Mouse (Mus musculus) embryonic facial prominence, embryonic 13.5 days (tissue): ENCODE measurements at regions not wholly inside any gene's neighbourhood (a gene's known extent, or its start where the extent isn't known, plus 50 kb on each side); places are given as distances from the start of the nearest gene placed in this dataset.

Source experiments
- ATAC-seq: fragments of 200-750 bp; cut with Nextera tagmentation; 2 replicates; pipeline ENCODE4 v1.8.0; 2017; ENCODE audit warnings: low read depth; ENCODE audit not compliant: insufficient number of reproducible peaks, insufficient read depth, low FRiP score, low TSS enrichment
- H3K27ac ChIP-seq: fragments of 300-500 bp; sonication (generic); 2 replicates; pipeline ENCODE4 v1.5.1; 2015; ENCODE audit warnings: moderate library complexity, mild to moderate bottlenecking, inconsistent platforms
- H3K27me3 ChIP-seq: fragments of 300-500 bp; sonication (generic); 2 replicates; pipeline ENCODE4 v1.6.1; 2015; ENCODE audit warnings: mild to moderate bottlenecking, inconsistent platforms
- H3K36me3 ChIP-seq: fragments of 300-500 bp; sonication (generic); 2 replicates; pipeline ENCODE4 v1.6.1; 2015; ENCODE audit warnings: mild to moderate bottlenecking, inconsistent platforms
- H3K4me1 ChIP-seq: fragments of 300-500 bp; sonication (generic); 2 replicates; pipeline ENCODE4 v1.6.1; 2015; ENCODE audit warnings: inconsistent platforms
- H3K4me2 ChIP-seq: fragments of 300-500 bp; sonication (generic); 2 replicates; pipeline ENCODE4 v1.6.1; 2015; ENCODE audit warnings: moderate library complexity, mild to moderate bottlenecking, inconsistent platforms
- H3K4me3 ChIP-seq: fragments of 300-500 bp; sonication (generic); 2 replicates; pipeline ENCODE4 v1.5.1; 2015; ENCODE audit warnings: mild to moderate bottlenecking, inconsistent platforms
- H3K9ac ChIP-seq: fragments of 300-500 bp; sonication (generic); 2 replicates; pipeline ENCODE4 v1.6.1; 2015; ENCODE audit warnings: mild to moderate bottlenecking, inconsistent platforms
- H3K9me3 ChIP-seq: fragments of 300-500 bp; sonication (generic); 2 replicates; pipeline ENCODE4 v1.6.1; 2016; ENCODE audit warnings: inconsistent platforms
- WGBS: fragments of 180-500 bp; shearing (Covaris S2); methylation state at CpG from one replicate; pipeline ENCODE4 v1.1.7; 2015; ENCODE audit warnings: mixed read lengths; 5-methylcytosine and 5-hydroxymethylcytosine counted together

GRCm38 (mm10) chr13:78642443-78642729 lies 442.8 kb upstream of the Nr2f1 start:
- H3K4me3 ChIP-seq, result no peak overlapping the region
- no peaks in the 10 kb centered on the region for H3K36me3 ChIP-seq
- no peaks in the 10 kb centered on the region for H3K4me1 ChIP-seq
- no peak overlapping the region for H3K9ac ChIP-seq
- H3K27me3 ChIP-seq, result no peaks in the 10 kb centered on the region
- no peak overlapping the region for H3K27ac ChIP-seq
- H3K4me2 ChIP-seq, result no peak overlapping the region
- H3K9me3 ChIP-seq, result no peaks in the 10 kb centered on the region
- 69% methylated on average over 3 of the region's 3 CpGs for WGBS
- no peak for ATAC-seq

DNA sequence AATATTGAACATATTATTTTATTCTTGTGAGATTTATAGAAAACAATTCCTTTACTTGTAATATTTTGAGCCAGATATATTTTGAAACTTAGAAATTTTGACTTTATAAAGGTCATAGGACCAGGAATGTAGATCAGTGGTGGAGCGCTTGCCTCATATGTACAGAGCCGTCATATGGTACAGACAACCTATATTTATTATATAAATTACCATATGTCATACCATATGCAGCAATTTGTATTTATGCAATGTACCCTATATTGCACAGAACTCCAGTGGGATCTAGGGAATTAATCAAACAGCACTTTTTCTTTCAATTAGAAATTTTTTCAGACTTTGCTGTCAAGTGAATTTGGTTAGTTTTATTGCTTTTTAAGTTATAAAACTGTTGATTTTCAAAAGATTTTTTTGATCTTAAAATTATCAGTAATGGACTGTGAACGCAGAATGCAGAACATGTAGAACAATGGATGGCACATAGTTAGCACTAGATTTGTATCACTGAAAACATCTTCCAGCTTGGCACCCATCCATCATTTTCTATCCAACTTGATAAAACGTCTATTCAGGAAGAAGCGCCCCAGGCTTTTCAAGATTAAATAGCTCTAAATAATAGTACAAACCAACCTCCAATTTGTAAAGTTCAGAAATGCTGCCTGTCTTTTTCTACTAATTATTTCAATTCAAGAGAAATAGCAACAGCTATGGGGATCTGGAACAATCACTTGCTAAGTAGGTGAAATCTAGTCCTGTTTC lies 442.3 kb upstream of the Nr2f1 start:
- ATAC-seq, result no peak
- Histone ChIP-seq H3K4me2 (no peak overlapping the region), H3K9ac (no peak overlapping the region), H3K36me3 (no peaks in the 10 kb centered on the region), H3K4me1 (no peaks in the 10 kb centered on the region), H3K27me3 (no peaks in the 10 kb centered on the region), H3K27ac (no peak overlapping the region), H3K9me3 (no peaks in the 10 kb centered on the region), H3K4me3 (no peak overlapping the region)
- 70% methylated on average over 5 of the region's 5 CpGs for WGBS

DNA sequence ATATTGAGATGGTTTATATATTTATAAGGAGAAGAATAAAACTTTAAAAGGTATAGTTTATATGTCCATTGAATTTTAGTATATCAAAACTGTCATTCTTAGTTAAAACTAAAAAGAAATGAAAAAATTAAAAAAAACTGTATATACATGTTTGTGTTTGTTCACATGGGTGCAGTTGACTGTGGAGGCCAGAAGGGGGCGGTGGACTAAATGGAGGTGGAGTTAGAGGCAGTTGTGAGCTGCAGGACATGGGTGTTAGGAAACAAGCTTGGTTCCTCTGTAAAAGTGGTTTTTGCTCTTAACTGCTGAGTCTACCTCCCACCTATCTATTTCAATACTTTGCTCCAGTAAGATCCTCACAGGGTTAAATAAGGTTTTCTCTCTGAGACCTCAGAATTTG lies 440.8 kb upstream of the Nr2f1 start:
- H3K4me1 ChIP-seq, result no peaks in the 10 kb centered on the region
- no peak overlapping the region for H3K4me2 ChIP-seq
- no peaks in the 10 kb centered on the region for H3K36me3 ChIP-seq
- no peak overlapping the region for H3K9ac ChIP-seq
- 70% methylated on average over 1 of the region's 1 CpGs for WGBS
- ATAC-seq, result no peak
- H3K9me3 ChIP-seq, result no peaks in the 10 kb centered on the region
- no peak overlapping the region for H3K4me3 ChIP-seq
- H3K27ac ChIP-seq, result no peak overlapping the region
- no peaks in the 10 kb centered on the region; the same call in 1 of the 2 replicates for H3K27me3 ChIP-seq

- no peaks in the 10 kb centered on the region for H3K4me1 ChIP-seq
- H3K4me3 ChIP-seq, result no peak overlapping the region
- ATAC-seq, result no peak
- 77% methylated on average over 5 of the region's 5 CpGs for WGBS
- no peaks in the 10 kb centered on the region for H3K9me3 ChIP-seq
- no peaks in the 10 kb centered on the region for H3K36me3 ChIP-seq
- no peak overlapping the region for H3K4me2 ChIP-seq
- no peaks in the 10 kb centered on the region; the same call in 1 of the 2 replicates for H3K27me3 ChIP-seq
- H3K27ac ChIP-seq, result no peak overlapping the region; the same call in 1 of the 2 replicates
- H3K9ac ChIP-seq, result no peak overlapping the region
Measured at GRCm38 (mm10) chr13:78638462-78638861, 438.9 kb upstream of the Nr2f1 start.

- Histone ChIP-seq H3K36me3 (no peaks in the 10 kb centered on the region), H3K4me1 (0 out of 2 replicates have a peak, but pooled peaks cover 2% of the 10 kb centered on the region), H3K4me3 (no peak overlapping the region), H3K9me3 (no peaks in the 10 kb centered on the region), H3K27ac (no peak overlapping the region), H3K4me2 (no peak overlapping the region), H3K27me3 (peaks cover 5% of the 10 kb centered on the region; the same call in 1 of the 2 replicates), H3K9ac (no peak overlapping the region)
- no peak for ATAC-seq
- WGBS, result 91% methylated on average over 2 of the region's 2 CpGs
Measured at GRCm38 (mm10) chr13:78631609-78632008, 432.1 kb upstream of the Nr2f1 start.

- H3K9ac ChIP-seq, result no peak overlapping the region
- 25% methylated on average over 10 of the region's 10 CpGs for WGBS
- peaks cover 9% of the 10 kb centered on the region for H3K27me3 ChIP-seq
- no peak overlapping the region for H3K4me3 ChIP-seq
- peak; percentile 64 for ATAC-seq
- peak overlapping the region; percentile 33 for H3K4me2 ChIP-seq
- no peak overlapping the region for H3K27ac ChIP-seq
- H3K36me3 ChIP-seq, result no peaks in the 10 kb centered on the region
- H3K9me3 ChIP-seq, result no peaks in the 10 kb centered on the region
- 0 out of 2 replicates have a peak, but pooled peaks cover 2% of the 10 kb centered on the region for H3K4me1 ChIP-seq
Measured at GRCm38 (mm10) chr13:78629041-78629727, 429.6 kb upstream of the Nr2f1 start.

GRCm38 (mm10) chr13:78623652-78624051 lies 424.1 kb upstream of the Nr2f1 start:
- no peak overlapping the region for H3K4me3 ChIP-seq
- H3K9ac ChIP-seq, result no peak overlapping the region
- no peaks in the 10 kb centered on the region for H3K4me1 ChIP-seq
- WGBS, result 72% methylated on average over 2 of the region's 2 CpGs
- no peaks in the 10 kb centered on the region for H3K9me3 ChIP-seq
- no peak overlapping the region for H3K4me2 ChIP-seq
- peaks cover 8% of the 10 kb centered on the region; the same call in 1 of the 2 replicates for H3K27me3 ChIP-seq
- no peak for ATAC-seq
- H3K27ac ChIP-seq, result no peak overlapping the region
- H3K36me3 ChIP-seq, result no peaks in the 10 kb centered on the region

DNA sequence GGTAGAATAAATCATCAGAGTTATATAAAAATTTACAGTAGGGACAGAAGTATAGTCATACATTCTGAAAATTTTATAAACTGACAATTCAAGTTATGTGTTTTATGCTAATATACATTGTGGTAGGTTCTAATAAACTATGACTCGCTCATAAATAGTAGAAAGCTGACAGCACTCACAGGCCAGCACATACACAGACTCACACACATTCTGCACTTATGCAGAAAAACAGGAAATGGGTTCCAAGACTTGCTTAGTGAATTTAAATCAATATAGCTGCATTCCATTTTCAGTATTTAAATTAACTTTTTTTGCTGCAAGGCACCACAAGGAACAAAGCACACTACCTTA lies 403.3 kb upstream of the Nr2f1 start:
- 77% methylated on average over 1 of the region's 1 CpGs for WGBS
- Histone ChIP-seq H3K4me3 (no peak overlapping the region), H3K9me3 (no peaks in the 10 kb centered on the region), H3K27ac (no peak overlapping the region), H3K9ac (no peak overlapping the region), H3K27me3 (no peaks in the 10 kb centered on the region), H3K36me3 (no peaks in the 10 kb centered on the region), H3K4me1 (peaks cover 5% of the 10 kb centered on the region; the same call in 1 of the 2 replicates), H3K4me2 (no peak overlapping the region)
- no peak for ATAC-seq

DNA sequence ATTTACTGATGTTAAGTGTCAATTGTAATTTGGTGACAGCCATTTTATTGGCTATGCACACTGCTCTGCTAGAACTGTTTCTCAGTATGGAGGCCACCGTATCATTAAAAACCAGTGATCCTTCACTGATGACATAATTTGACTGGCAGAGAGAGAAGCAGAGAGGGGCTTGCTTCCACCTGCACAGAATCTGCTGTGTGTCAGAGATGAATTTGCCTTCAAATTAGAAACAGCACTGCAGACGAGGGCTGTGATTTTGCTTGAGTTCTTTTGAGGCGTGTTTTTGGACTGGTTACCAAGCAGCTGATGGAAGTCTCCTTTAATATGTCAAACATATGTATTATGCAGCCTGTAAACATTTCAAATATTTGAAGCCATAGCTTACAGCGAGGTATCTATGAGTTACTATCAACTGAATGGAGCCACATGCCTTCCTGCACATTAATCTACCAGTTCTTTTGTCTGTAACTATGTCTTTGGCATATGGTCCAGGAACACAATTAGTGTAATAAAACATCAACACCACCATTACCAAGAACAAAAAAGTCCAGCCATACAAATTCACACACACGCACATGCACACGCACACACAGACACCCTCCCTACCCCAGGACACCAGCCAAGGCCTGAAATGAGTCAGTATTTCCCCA lies 402.8 kb upstream of the Nr2f1 start:
- Histone ChIP-seq H3K9ac (no peak overlapping the region), H3K9me3 (no peaks in the 10 kb centered on the region), H3K27me3 (no peaks in the 10 kb centered on the region), H3K27ac (no peak overlapping the region), H3K36me3 (no peaks in the 10 kb centered on the region), H3K4me2 (no peak overlapping the region), H3K4me1 (peaks cover 5% of the 10 kb centered on the region; the same call in 1 of the 2 replicates), H3K4me3 (no peak overlapping the region)
- ATAC-seq, result no peak
- 42% methylated on average over 6 of the region's 6 CpGs for WGBS

DNA sequence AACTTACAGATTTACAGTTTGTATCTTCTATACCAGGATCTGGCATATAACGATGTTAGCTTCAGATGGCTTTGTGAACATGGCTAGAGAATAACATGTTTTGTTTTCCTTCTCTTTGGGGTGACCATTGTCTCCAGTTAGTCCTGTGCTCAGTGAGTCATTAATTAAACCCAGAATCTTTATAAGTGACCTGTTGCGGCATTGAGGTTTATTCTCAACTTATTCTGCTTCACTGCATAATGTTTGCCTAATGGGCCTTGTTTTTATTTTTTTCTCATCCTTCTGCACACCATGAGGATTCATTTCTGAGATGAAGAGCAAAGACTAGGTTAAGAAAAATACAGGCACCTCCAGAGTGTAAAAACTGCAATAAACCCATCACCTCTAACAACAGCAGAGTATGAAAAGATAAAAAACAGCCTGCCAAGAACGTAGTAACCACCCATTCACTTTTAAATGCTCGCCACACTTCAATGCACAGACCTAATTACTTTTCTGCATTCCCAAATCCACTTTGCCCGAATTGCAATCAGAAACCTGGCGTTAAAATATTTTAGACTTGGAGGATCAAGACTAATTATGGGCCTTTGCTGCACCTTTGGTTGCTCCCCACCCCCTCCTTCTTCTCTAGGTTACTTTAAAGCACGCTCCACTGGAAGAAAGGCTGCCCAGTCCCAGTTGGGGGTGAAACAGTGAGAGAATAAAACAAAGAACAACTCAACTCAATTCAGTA lies 381.5 kb upstream of the Nr2f1 start:
- ATAC-seq, result no peak

GRCm38 (mm10) chr13:78577497-78577896 lies 377.9 kb upstream of the Nr2f1 start:
- Histone ChIP-seq H3K4me2 (no peak overlapping the region), H3K4me1 (peaks cover 3% of the 10 kb centered on the region; the same call in 1 of the 2 replicates), H3K4me3 (no peak overlapping the region), H3K9ac (no peak overlapping the region), H3K27ac (no peak overlapping the region), H3K9me3 (no peaks in the 10 kb centered on the region), H3K27me3 (no peaks in the 10 kb centered on the region), H3K36me3 (no peaks in the 10 kb centered on the region)
- WGBS, result 77% methylated on average over 1 of the region's 1 CpGs
- ATAC-seq, result no peak

More for the DNA sequence above, 381.5 kb upstream of the Nr2f1 start:
- no peak overlapping the region for H3K4me3 ChIP-seq
- no peaks in the 10 kb centered on the region for H3K9me3 ChIP-seq
- H3K36me3 ChIP-seq, result no peaks in the 10 kb centered on the region
- H3K4me2 ChIP-seq, result no peak overlapping the region
- H3K27me3 ChIP-seq, result no peaks in the 10 kb centered on the region
- H3K9ac ChIP-seq, result no peak overlapping the region
- WGBS, result 34% methylated on average over 7 of the region's 7 CpGs
- H3K27ac ChIP-seq, result no peak overlapping the region
- peaks cover 3% of the 10 kb centered on the region; the same call in 1 of the 2 replicates for H3K4me1 ChIP-seq
